Mouse (Mus musculus): ENCODE measurements around the gene Limd1. TPM values are rescaled to one million over a fixed set of nuclear protein-coding genes. Genes with fewer than 3 reads are reported as not detected.

The Limd1 gene
- polyA plus RNA-seq, 1 experiment from 2014 or later: 11.4 TPM

Other genes with a start within 250 kb of the Limd1 start
- gene Tmem158, start 217.9 kb upstream of the Limd1 start, polyA plus RNA-seq (2015; fragmentation: Nextera tagmentation; extraction: Ambion mirVana): 40.8 and 41.8 TPM in 2 replicates
- gene Lars2, start 111.8 kb upstream of the Limd1 start, polyA plus RNA-seq (2015; fragmentation: Nextera tagmentation; extraction: Ambion mirVana): 819 and 826 TPM in 2 replicates
- gene Sacm1l, start 51.1 kb downstream of the Limd1 start, polyA plus RNA-seq (2015; fragmentation: Nextera tagmentation; extraction: Ambion mirVana): 49.0 and 50.9 TPM in 2 replicates
- gene Slc6a20b, start 153.9 kb downstream of the Limd1 start, polyA plus RNA-seq (2015; fragmentation: Nextera tagmentation; extraction: Ambion mirVana): 0.46 and 0.49 TPM in 2 replicates
- 0.51 and 0.59 TPM in 2 replicates for gene Ccr9, start 199.7 kb downstream of the Limd1 start, polyA plus RNA-seq (2015; fragmentation: Nextera tagmentation; extraction: Ambion mirVana)
- 14.6 and 18.1 TPM in 2 replicates for gene Slc6a20a, start 200.2 kb downstream of the Limd1 start, polyA plus RNA-seq (2015; fragmentation: Nextera tagmentation; extraction: Ambion mirVana)
- 42.8 and 45.2 TPM in 2 replicates for gene Lztfl1, start 239.0 kb downstream of the Limd1 start, polyA plus RNA-seq (2015; fragmentation: Nextera tagmentation; extraction: Ambion mirVana)

Data from midbrain, embryonic 15.5 days (tissue).